Mouse (Mus musculus): Measurements from ENCODE around the gene Glt8d2. TPM values are rescaled to one million over a fixed set of nuclear protein-coding genes. Genes with fewer than 3 reads are reported as not detected.
A peak's percentile ranks its signal among the peaks of the same experiment; 100 is the strongest.

Gene Glt8d2
- total RNA-seq (2021) = 10 to 100 TPM; 25.4 to 25.9 TPM
- long read RNA-seq, experiment 1, transcript Glt8d2-201 (10 exons, 2,153 nt) = major isoform, 17 of 21 reads
- long read RNA-seq, experiment 1, partial matches to known transcripts = 1 of 21 reads
- long read RNA-seq, experiment 1, other reads (novel, unspliced or antisense) = 3 of 21 reads
- long read RNA-seq, experiment 2, transcript Glt8d2-201 (10 exons, 2,153 nt) = major isoform, 13 of 16 reads
- long read RNA-seq, experiment 2, partial matches to known transcripts = 1 of 16 reads
- long read RNA-seq, experiment 2, other reads (novel, unspliced or antisense) = 1 of 16 reads

- DNase-seq (ENCODE audit: low spot score in 2 of 2) = peak; percentile 63 to 80
These were observed at the start of gene Glt8d2 for GRCm38 (mm10) chr10:82690494-82690893. Gene Glt8d2 (minus strand): TSS chr10:82690650.

GRCm38 (mm10) chr10:82699296-82699941 lies 9.0 kb upstream of the Glt8d2 start:
- no peak for DNase-seq (ENCODE audit: low spot score in 2 of 2)

GRCm38 (mm10) chr10:82698712-82699261 lies 8.3 kb upstream of the Glt8d2 start:
- peak; percentile 91 to 94 for DNase-seq (ENCODE audit: low spot score in 2 of 2)

GRCm38 (mm10) chr10:82697305-82697898 lies 7.0 kb upstream of the Glt8d2 start:
- DNase-seq (ENCODE audit: low spot score in 2 of 2) = no peak

GRCm38 (mm10) chr10:82696453-82697079 lies 6.1 kb upstream of the Glt8d2 start:
- no peak for DNase-seq (ENCODE audit: low spot score in 2 of 2)

GRCm38 (mm10) chr10:82695956-82696355 lies 5.5 kb upstream of the Glt8d2 start, which contains the start of gene Hcfc2:
Gene Hcfc2 (plus strand): TSS chr10:82696160.
- DNase-seq (ENCODE audit: low spot score in 2 of 2) = no peak

GRCm38 (mm10) chr10:82689681-82690211 lies 704 bp downstream of the Glt8d2 start:
- peak; percentile 24 to 49 for DNase-seq (ENCODE audit: low spot score in 2 of 2)

- no peak for DNase-seq (ENCODE audit: low spot score in 2 of 2)
These were observed 5.0 kb downstream of the Glt8d2 start for GRCm38 (mm10) chr10:82685440-82685839.

- DNase-seq (ENCODE audit: low spot score in 2 of 2) = peak; percentile 54 to 73
These were observed 8.8 kb downstream of the Glt8d2 start for GRCm38 (mm10) chr10:82681639-82682038.

GRCm38 (mm10) chr10:82680769-82681168 lies 9.7 kb downstream of the Glt8d2 start:
- DNase-seq (ENCODE audit: low spot score in 2 of 2) = peak; percentile 68 to 77

GRCm38 (mm10) chr10:82676949-82677348 lies 13.5 kb downstream of the Glt8d2 start:
- DNase-seq (ENCODE audit: low spot score in 2 of 2) = peak; percentile 66

- DNase-seq (ENCODE audit: low spot score in 2 of 2) = no peak
These were observed 20.2 kb downstream of the Glt8d2 start for GRCm38 (mm10) chr10:82670205-82670604.

- peak; percentile 91 to 92 for DNase-seq (ENCODE audit: low spot score in 2 of 2)
These were observed 23.8 kb downstream of the Glt8d2 start for GRCm38 (mm10) chr10:82666436-82667234.

- no peak for DNase-seq (ENCODE audit: low spot score in 2 of 2)
These were observed 24.5 kb downstream of the Glt8d2 start for GRCm38 (mm10) chr10:82665951-82666350.

- no peak for DNase-seq (ENCODE audit: low spot score in 2 of 2)
These were observed 27.2 kb downstream of the Glt8d2 start for GRCm38 (mm10) chr10:82663289-82663688.

- peak; percentile 37 to 50 for DNase-seq (ENCODE audit: low spot score in 2 of 2)
These were observed 28.0 kb downstream of the Glt8d2 start for GRCm38 (mm10) chr10:82662267-82662990.

GRCm38 (mm10) chr10:82661820-82662219 lies 28.6 kb downstream of the Glt8d2 start:
- DNase-seq (ENCODE audit: low spot score in 2 of 2) = peak; percentile 52 to 72

- no peak for DNase-seq (ENCODE audit: low spot score in 2 of 2)
These were observed 35.9 kb downstream of the Glt8d2 start for GRCm38 (mm10) chr10:82654581-82654980.

- DNase-seq (ENCODE audit: low spot score in 2 of 2) = no peak
These were observed 37.8 kb downstream of the Glt8d2 start for GRCm38 (mm10) chr10:82652625-82653024.

- DNase-seq (ENCODE audit: low spot score in 2 of 2) = no peak
These were observed 39.2 kb downstream of the Glt8d2 start for GRCm38 (mm10) chr10:82651221-82651620.

Data from left cerebral cortex, adult 18-20 months (tissue).